Mouse (Mus musculus): ENCODE data around the gene Aldoart2.
"Not testable (repeated sequence)": the region's sequence is repeated elsewhere in the genome, so short reads cannot be mapped to it uniquely, and the experiment has no call there.

Aldoart2 gene

DNA sequence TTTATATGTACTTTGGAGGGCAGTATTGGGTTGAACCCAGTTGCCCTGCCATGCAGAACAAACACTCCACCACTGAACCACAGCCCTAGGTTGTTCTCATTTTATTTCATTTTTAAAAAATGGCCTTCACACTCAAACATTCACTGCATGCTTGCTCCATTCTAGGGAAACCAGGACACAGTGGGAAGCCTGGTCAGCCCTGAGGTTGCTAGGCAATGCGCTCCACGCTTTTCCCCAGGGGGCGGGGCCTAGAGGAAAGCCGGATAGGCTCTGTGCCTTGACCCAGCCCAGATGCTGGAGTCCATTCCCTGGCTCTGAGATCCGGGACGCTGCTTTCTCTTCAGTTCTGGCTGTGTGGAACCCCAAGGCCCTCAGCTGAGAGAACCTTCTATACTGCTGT, 8.8 kb downstream of the Aldoart2 start:
- no peak for DNase-seq (ENCODE audit: low spot score in 2 of 2)

- not testable (repeated sequence) for DNase-seq (ENCODE audit: low spot score in 2 of 2)
Observed at GRCm38 (mm10) chr12:55586936-55587335, 21.9 kb downstream of the Aldoart2 start.

DNA sequence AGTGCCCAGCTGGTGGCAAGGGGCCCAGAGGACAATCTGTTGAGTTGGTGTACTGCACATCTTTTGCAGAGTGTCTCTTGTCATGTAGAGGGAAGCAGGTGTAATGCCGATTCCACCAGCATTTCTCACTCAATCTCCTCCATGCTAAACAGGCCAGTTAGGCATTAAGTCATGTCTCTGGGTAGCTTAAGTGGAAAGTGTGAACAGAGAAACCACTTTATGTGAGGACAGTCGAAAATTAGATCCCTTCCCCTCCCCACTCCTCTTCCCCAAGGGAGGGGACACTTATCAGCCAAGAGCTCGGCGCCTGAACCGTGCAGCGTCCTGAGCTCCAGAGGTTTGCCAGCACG, 33.5 kb downstream of the Aldoart2 start:
- DNase-seq (ENCODE audit: low spot score in 2 of 2) = no peak

DNA sequence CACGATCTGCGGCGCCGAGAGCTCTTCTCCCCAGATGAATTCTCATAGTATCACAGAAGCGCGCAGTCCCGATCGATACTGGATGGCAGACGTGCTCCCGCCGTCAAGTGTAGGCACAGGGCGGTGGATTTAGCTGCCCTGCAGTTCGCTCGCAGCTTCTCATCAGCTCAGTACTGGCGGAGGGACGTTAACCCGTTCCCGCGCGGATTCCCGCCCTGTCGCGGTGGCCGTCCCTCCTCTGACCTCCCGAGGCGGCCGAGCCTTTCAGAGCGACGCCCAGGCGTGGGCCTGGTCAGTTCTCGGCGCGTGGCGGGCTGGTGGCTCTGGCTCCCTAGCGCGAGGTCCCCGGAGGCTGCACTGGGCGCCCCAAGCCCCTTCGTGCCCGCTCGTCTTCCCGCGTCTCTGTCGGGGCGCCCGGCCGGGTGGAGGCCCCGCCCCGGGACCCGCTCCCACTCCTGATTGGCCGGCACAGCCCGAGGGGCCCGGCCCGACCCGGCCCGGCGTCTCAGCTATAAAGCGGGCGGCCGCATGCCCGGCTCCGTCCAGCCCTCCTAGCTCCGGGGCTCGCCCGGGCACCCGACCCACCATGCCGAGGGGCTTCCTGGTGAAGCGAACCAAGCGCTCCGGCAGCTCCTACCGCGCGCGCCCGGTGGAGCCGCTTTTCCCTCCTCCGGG, 34.0 kb downstream of the Aldoart2 start, which contains the start of gene Insm2:
TSS of gene Insm2 (plus strand) at position 541 of the 675 bp plus-strand sequence.
- no peak for DNase-seq (ENCODE audit: low spot score in 2 of 2)

DNA sequence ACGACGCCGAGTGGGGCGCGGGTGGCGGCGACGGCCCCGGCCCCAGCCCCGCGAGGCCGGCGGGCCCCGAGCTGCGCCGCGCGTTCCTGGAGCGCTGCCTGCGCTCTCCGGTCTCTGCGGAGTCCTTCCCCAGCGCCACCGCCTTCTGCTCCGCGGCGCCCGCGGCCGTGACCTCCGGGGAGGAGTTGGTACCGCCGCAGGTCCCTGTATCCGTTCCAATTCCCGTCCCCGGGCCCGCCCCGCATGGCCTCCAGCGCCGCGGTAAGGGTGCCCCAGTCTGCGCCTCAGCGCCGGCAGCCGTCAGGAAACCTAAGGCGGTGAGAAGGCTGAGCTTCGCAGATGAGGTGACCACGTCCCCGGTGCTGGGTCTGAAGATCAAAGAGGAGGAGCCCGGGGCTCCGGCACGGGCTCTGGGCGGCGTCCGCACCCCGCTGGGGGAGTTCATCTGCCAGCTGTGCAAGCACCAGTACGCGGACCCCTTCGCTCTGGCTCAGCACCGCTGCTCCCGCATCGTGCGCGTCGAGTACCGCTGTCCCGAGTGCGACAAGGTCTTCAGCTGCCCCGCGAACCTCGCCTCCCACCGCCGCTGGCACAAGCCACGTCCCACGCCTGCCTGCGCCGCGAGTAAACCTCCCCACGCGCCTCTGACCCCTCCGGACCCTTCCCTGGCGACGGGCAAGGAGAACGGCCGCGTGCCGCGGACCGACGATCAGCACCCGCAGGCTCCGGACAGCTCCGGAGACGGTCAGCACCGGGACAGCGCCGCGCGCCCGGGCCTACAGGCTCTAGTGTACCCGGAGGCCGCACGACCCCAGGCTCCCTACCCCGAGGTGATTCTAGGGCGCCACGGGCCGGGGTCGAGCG, 34.8 kb downstream of the Aldoart2 start:
- no peak for DNase-seq (ENCODE audit: low spot score in 2 of 2)

DNA sequence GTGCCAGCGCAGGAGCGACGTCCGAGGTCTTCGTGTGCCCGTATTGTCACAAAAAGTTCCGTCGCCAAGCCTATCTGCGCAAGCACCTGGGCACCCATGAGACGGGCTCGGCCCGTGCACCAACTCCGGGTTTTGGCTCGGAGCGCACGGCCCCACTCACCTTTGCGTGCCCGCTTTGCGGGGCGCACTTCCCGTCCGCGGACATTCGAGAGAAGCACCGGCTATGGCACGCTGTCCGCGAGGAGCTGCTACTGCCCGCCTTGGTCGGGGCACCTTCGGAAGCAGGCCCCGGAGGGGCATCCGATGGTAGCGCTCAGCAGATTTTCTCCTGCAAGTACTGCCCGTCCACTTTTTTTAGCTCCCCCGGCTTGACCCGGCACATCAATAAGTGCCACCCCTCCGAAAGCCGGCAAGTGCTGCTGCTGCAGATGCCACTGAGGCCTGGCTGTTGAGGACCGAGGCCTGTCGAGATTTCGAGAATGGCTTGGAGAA, 35.5 kb downstream of the Aldoart2 start:
- DNase-seq (ENCODE audit: low spot score in 2 of 2) = no peak

- no peak for DNase-seq (ENCODE audit: low spot score in 2 of 2)
Observed at GRCm38 (mm10) chr12:55604411-55604810, 39.4 kb downstream of the Aldoart2 start.

GRCm38 (mm10) chr12:55607902-55608301, 42.9 kb downstream of the Aldoart2 start:
- DNase-seq (ENCODE audit: low spot score in 2 of 2) = no peak

DNA sequence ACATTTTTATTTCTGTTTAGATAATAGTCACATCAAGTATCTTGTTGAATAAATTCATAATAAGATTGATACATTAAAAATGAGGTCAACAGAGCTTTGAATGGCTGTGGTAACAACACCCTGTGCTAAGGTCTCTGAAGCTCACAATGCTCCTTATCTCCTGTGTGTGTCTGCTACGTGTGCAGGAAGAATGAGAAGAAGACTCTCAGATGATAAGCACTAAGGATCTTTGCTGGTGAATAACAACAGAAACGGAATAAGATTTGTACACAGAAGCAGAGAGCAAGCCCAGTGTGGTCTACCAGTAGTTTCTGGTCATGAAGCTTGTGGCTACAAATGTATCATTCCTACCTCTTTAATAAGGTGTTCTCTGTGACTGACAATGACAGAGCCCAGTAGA, 45.8 kb downstream of the Aldoart2 start:
- DNase-seq (ENCODE audit: low spot score in 2 of 2) = no peak
